Comparison of ENCODE assay signal across 9 mouse cellular contexts in genomic region chr1:171501636-171502080, GRCm38 (mm10). TPM values are rescaled to one million over a fixed set of nuclear protein-coding genes. Genes with fewer than 3 reads are reported as not detected.
DNase-seq lines count a peak whose midpoint lies in the region; ATAC-seq lines count a peak whose summit lies in the region.
"Had no signal": no experiment of that assay in that cellular context is flagged by ENCODE, and none has a peak within 500 bp of the region (broad histone marks: within the 10 kb centered on the region; RNA-seq: fewer than 3 reads in every experiment).

No protein-coding gene starts in this region.

- peak; percentile 33 for DNase-seq in adrenal gland, postnatal 10 days
- no peak for DNase-seq in adrenal gland, postnatal 4 days (ENCODE audit: low spot score in 2 of 2)
- peak; percentile 77 for DNase-seq in NIH3T3 (ENCODE audit: low read depth)
- DNase-seq in forebrain, embryonic 11.5 days (ENCODE audit: low spot score): peak; percentile 61
- no peak for DNase-seq in layer of hippocampus, adult 9-11 months

- ATAC-seq in forebrain, embryonic 11.5 days (replicated peaks; ENCODE audit: low FRiP score): no peak
- ATAC-seq in hindbrain, embryonic 16.5 days: no peak
- ATAC-seq in liver, embryonic 15.5 days (ENCODE audit: insufficient read depth): no peak
- no peak for ATAC-seq in neural tube, embryonic 15.5 days (ENCODE audit: low FRiP score)

- no peaks in the 10 kb centered on the region for H3K27me3 ChIP-seq in forebrain, embryonic 11.5 days (ENCODE audit: control insufficient read depth, insufficient read depth, low read length)
- H3K27me3 ChIP-seq in hindbrain, embryonic 16.5 days (replicated peaks; ENCODE audit: control insufficient read depth, insufficient read depth, low read length): no peaks in the 10 kb centered on the region
- no peaks in the 10 kb centered on the region for H3K27me3 ChIP-seq in liver, embryonic 15.5 days
- H3K27me3 ChIP-seq in neural tube, embryonic 15.5 days (replicated peaks): no peaks in the 10 kb centered on the region

- peak overlapping the region; percentile 37 for H3K9ac ChIP-seq in forebrain, embryonic 11.5 days (ENCODE audit: low read length)
- H3K9ac ChIP-seq in hindbrain, embryonic 16.5 days (ENCODE audit: low read depth, low read length): peak overlapping the region; percentile 39; the same call in 1 of the 2 replicates
- no peak overlapping the region for H3K9ac ChIP-seq in liver, embryonic 15.5 days
- H3K9ac ChIP-seq in neural tube, embryonic 15.5 days (replicated peaks): no peak overlapping the region

- 6% methylated on average over 5 of the region's 5 CpGs for WGBS in forebrain, embryonic 11.5 days
- WGBS in hindbrain, embryonic 16.5 days: 8% methylated on average over 5 of the region's 5 CpGs
- whole genome bisulfite sequencing in liver, embryonic 15.5 days (ENCODE audit: insufficient replicate concordance): 8% methylated on average over 5 of the region's 5 CpGs
- WGBS in neural tube, embryonic 15.5 days: 3% methylated on average over 5 of the region's 5 CpGs

- H3K9me3 ChIP-seq in forebrain, embryonic 11.5 days (ENCODE audit: control insufficient read depth, low read length): no peaks in the 10 kb centered on the region
- H3K9me3 ChIP-seq in hindbrain, embryonic 16.5 days (ENCODE audit: control insufficient read depth, low read length): no peaks in the 10 kb centered on the region
- H3K9me3 ChIP-seq in liver, embryonic 15.5 days (replicated peaks): no peaks in the 10 kb centered on the region
- no peaks in the 10 kb centered on the region for H3K9me3 ChIP-seq in neural tube, embryonic 15.5 days (replicated peaks)
- H3K9me3 ChIP-seq: G1E had no signal

- peaks cover 2% of the 10 kb centered on the region; the same call in 1 of the 2 replicates for H3K4me1 ChIP-seq in forebrain, embryonic 11.5 days (replicated peaks; ENCODE audit: control insufficient read depth, insufficient read depth, low read length)
- H3K4me1 ChIP-seq in hindbrain, embryonic 16.5 days (ENCODE audit: control insufficient read depth, insufficient read depth, low read depth, low read length): peaks cover 5% of the 10 kb centered on the region; the same call in 1 of the 2 replicates
- peaks cover 27% of the 10 kb centered on the region for H3K4me1 ChIP-seq in liver, embryonic 15.5 days (replicated peaks)
- peaks cover 17% of the 10 kb centered on the region for H3K4me1 ChIP-seq in neural tube, embryonic 15.5 days

- H3K36me3 ChIP-seq in forebrain, embryonic 11.5 days (ENCODE audit: control insufficient read depth, insufficient read depth, low read length): no peaks in the 10 kb centered on the region
- H3K36me3 ChIP-seq in hindbrain, embryonic 16.5 days (ENCODE audit: control insufficient read depth, insufficient read depth, low read length): no peaks in the 10 kb centered on the region; the same call in 1 of the 2 replicates
- H3K36me3 ChIP-seq in liver, embryonic 15.5 days (replicated peaks): no peaks in the 10 kb centered on the region
- H3K36me3 ChIP-seq in neural tube, embryonic 15.5 days: 0 out of 2 replicates have a peak, but pooled peaks cover 7% of the 10 kb centered on the region
- H3K36me3 ChIP-seq: G1E had no signal

- H3K4me2 ChIP-seq in forebrain, embryonic 11.5 days (ENCODE audit: low read depth, low read length, severe bottlenecking): peak overlapping the region; percentile 36; the same call in 1 of the 2 replicates
- peak overlapping the region; percentile 77 for H3K4me2 ChIP-seq in hindbrain, embryonic 16.5 days (ENCODE audit: low read length)
- H3K4me2 ChIP-seq in liver, embryonic 15.5 days: peak overlapping the region; percentile 97
- peak overlapping the region; percentile 76 for H3K4me2 ChIP-seq in neural tube, embryonic 15.5 days

- peak overlapping the region; percentile 9; the same call in 1 of the 2 replicates for H3K4me3 ChIP-seq in forebrain, embryonic 11.5 days (ENCODE audit: low read depth, low read length)
- H3K4me3 ChIP-seq in hindbrain, embryonic 16.5 days (ENCODE audit: low read length): peak overlapping the region; percentile 17; the same call in 1 of the 2 replicates
- H3K4me3 ChIP-seq in liver, embryonic 15.5 days (replicated peaks): 0 out of 2 replicates have a peak overlapping the region, but pooled peaks have one; percentile 14
- peak overlapping the region; percentile 9; the same call in 1 of the 2 replicates for H3K4me3 ChIP-seq in neural tube, embryonic 15.5 days (replicated peaks)

- peak overlapping the region; percentile 66; the same call in 1 of the 2 replicates for H3K27ac ChIP-seq in forebrain, embryonic 11.5 days (ENCODE audit: low read depth, low read length)
- H3K27ac ChIP-seq in hindbrain, embryonic 16.5 days (ENCODE audit: low read depth, low read length): peak overlapping the region; percentile 66
- no peak overlapping the region; the same call in 1 of the 2 replicates for H3K27ac ChIP-seq in liver, embryonic 15.5 days (replicated peaks)
- H3K27ac ChIP-seq in neural tube, embryonic 15.5 days (replicated peaks): peak overlapping the region; percentile 97

RNA-seq across cellular contexts. Expression of gene Alyref2, which starts 1.6 kb away (rescaled TPM):
- 1 to 10 TPM; 5.9 to 6.7 TPM for total RNA-seq in adrenal gland, postnatal 10 days (2021)
- 1 to 10 TPM; 8.5 to 9.1 TPM for total RNA-seq in adrenal gland, postnatal 4 days (2021)
- 12.5 and 13.5 TPM in 2 replicates for polyA plus RNA-seq in forebrain, embryonic 11.5 days (2014; fragmentation: Nextera tagmentation; extraction: Ambion mirVana)
- 25.7 and 28.3 TPM in 2 replicates for polyA plus RNA-seq in hindbrain, embryonic 16.5 days (2015; fragmentation: Nextera tagmentation; extraction: Ambion mirVana)
- 3.3 and 3.5 TPM in 2 replicates for polyA plus RNA-seq in liver, embryonic 15.5 days (2015; fragmentation: Nextera tagmentation; extraction: Ambion mirVana)
- polyA plus RNA-seq in neural tube, embryonic 15.5 days (2015; fragmentation: Nextera tagmentation; extraction: Ambion mirVana): 30.6 and 34.7 TPM in 2 replicates

RNA-seq across cellular contexts. Expression of gene Itln1, which starts 33.4 kb away (rescaled TPM):
- total RNA-seq in adrenal gland, postnatal 10 days (2021): not detected
- total RNA-seq in adrenal gland, postnatal 4 days (2021): not detected
- not detected in 2 replicates for polyA plus RNA-seq in forebrain, embryonic 11.5 days (2014; fragmentation: Nextera tagmentation; extraction: Ambion mirVana)
- polyA plus RNA-seq in hindbrain, embryonic 16.5 days (2015; fragmentation: Nextera tagmentation; extraction: Ambion mirVana): not detected in 2 replicates
- not detected in 2 replicates for polyA plus RNA-seq in liver, embryonic 15.5 days (2015; fragmentation: Nextera tagmentation; extraction: Ambion mirVana)
- polyA plus RNA-seq in neural tube, embryonic 15.5 days (2015; fragmentation: Nextera tagmentation; extraction: Ambion mirVana): not detected in 2 replicates
- total RNA-seq: G1E had no signal
- polyA plus RNA-seq: G1E had no signal

RNA-seq across cellular contexts. Expression of gene Cd244a, which starts 57.3 kb away (rescaled TPM):
- 1 to 10 TPM in 1 of 2 experiments, under 1 TPM in 1; 0.82 to 1.1 TPM for total RNA-seq in adrenal gland, postnatal 10 days (2021)
- total RNA-seq in adrenal gland, postnatal 4 days (2021): under 1 TPM; 0.14 to 0.31 TPM
- polyA plus RNA-seq in forebrain, embryonic 11.5 days (2014; fragmentation: Nextera tagmentation; extraction: Ambion mirVana): not detected in 2 replicates
- not detected in 2 replicates for polyA plus RNA-seq in hindbrain, embryonic 16.5 days (2015; fragmentation: Nextera tagmentation; extraction: Ambion mirVana)
- polyA plus RNA-seq in liver, embryonic 15.5 days (2015; fragmentation: Nextera tagmentation; extraction: Ambion mirVana): 0.38 and 0.59 TPM in 2 replicates
- polyA plus RNA-seq in neural tube, embryonic 15.5 days (2015; fragmentation: Nextera tagmentation; extraction: Ambion mirVana): 0.09 and 1.9 TPM in 2 replicates
- polyA plus RNA-seq: G1E had no signal

Comparison
In these comparisons a context has a peak if more than half of its experiments do, and no peak if none do; other contexts are left out.
1. DNase-seq: peak in adrenal gland, postnatal 10 days (single experiment), NIH3T3 (single experiment) and forebrain, embryonic 11.5 days (single experiment); none in adrenal gland, postnatal 4 days (0 of 2) and layer of hippocampus, adult 9-11 months (single experiment).
2. H3K4me2 ChIP-seq: peak in every context shown above with its lines; median percentile 97 in liver, embryonic 15.5 days; 77 in hindbrain, embryonic 16.5 days; 76 in neural tube, embryonic 15.5 days; 36 in forebrain, embryonic 11.5 days.
3. H3K9ac ChIP-seq: peak in forebrain, embryonic 11.5 days (single experiment) and hindbrain, embryonic 16.5 days (single experiment); none in liver, embryonic 15.5 days (single experiment) and neural tube, embryonic 15.5 days (single experiment).
4. Peak in every context shown above with its lines, with median percentiles within 50 percentile points of each other: H3K4me3 ChIP-seq.